Mouse (Mus musculus): ENCODE results near the gene Hoxd9. TPM values are rescaled to one million over a fixed set of nuclear protein-coding genes. Genes with fewer than 3 reads are reported as not detected.
A peak's percentile ranks its signal among the peaks of the same experiment; 100 is the strongest.

The Hoxd9 gene
- polyA plus RNA-seq, 1 experiment = 3.5 TPM

DNA sequence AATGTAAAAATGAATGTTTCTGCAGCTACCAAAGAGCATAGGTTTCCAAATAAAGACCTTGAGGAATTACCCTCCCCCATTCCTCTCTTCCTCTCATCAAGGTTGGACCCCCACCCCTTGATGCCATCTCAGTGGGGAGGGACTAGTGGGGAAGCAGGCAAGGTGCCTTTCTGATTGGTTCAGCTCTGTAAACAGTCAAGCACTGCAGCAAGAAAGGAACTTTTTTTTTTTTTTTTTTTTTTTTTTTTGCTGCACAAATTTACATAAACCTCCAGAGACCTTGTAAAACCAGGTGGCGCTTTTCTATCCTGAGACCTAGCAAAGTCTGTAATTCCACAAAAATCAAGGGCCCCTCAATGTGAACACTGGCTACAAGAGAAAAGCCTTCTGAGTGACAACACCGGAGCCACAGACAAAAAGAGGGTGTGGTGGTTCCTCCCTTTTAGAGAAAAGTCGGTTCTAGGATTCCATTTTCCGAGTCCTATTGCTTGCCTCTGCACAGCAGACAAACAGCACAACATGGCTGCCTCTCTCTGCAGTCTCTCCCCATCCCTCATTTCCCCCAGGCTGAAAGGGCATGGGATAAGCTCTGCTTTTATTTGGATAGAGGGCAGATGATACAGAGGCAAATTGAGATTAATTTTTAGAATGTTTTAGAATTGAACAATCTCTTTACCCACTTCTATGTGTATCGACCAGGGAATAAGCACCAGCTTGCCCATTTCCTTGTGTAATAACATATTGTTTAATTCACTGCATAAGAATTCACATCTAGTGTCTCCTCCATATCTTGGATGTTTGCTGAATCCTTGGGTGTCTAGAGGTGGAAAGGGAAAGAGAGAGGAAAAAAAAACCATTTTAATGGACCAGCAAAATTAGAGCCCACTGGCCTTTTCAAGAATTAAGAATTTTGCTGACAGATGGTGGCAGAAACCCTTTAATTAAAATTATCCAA lies 12.2 kb downstream of the Hoxd9 start:
- TF ChIP-seq POLR2A (IDR thresholded peaks at IDR 0.05; ENCODE audit: low read depth, low read length) (no peak), CTCF (IDR thresholded peaks at IDR 0.05; ENCODE audit: borderline replicate concordance, insufficient read depth, low read length) (no peak)
- no peak overlapping the region for H3K27ac ChIP-seq (ENCODE audit: insufficient read depth, low read length)
- H3K4me3 ChIP-seq (ENCODE audit: insufficient read depth, low read length) = no peak overlapping the region
- no peaks in the 10 kb centered on the region for H3K4me1 ChIP-seq (ENCODE audit: control insufficient read depth, insufficient read depth, low read length)

GRCm38 (mm10) chr2:74710929-74711543 lies 13.5 kb downstream of the Hoxd9 start:
- TF ChIP-seq POLR2A (IDR thresholded peaks at IDR 0.05; ENCODE audit: low read depth, low read length) (no peak; the same call in 1 of the 2 replicates), CTCF (IDR thresholded peaks at IDR 0.05; ENCODE audit: borderline replicate concordance, insufficient read depth, low read length) (no peak)
- peak overlapping the region; percentile 44 for H3K4me3 ChIP-seq (ENCODE audit: insufficient read depth, low read length)
- no peaks in the 10 kb centered on the region for H3K4me1 ChIP-seq (ENCODE audit: control insufficient read depth, insufficient read depth, low read length)
- H3K27ac ChIP-seq (ENCODE audit: insufficient read depth, low read length) = peak overlapping the region; percentile 78; the same call in 1 of the 2 replicates

DNA sequence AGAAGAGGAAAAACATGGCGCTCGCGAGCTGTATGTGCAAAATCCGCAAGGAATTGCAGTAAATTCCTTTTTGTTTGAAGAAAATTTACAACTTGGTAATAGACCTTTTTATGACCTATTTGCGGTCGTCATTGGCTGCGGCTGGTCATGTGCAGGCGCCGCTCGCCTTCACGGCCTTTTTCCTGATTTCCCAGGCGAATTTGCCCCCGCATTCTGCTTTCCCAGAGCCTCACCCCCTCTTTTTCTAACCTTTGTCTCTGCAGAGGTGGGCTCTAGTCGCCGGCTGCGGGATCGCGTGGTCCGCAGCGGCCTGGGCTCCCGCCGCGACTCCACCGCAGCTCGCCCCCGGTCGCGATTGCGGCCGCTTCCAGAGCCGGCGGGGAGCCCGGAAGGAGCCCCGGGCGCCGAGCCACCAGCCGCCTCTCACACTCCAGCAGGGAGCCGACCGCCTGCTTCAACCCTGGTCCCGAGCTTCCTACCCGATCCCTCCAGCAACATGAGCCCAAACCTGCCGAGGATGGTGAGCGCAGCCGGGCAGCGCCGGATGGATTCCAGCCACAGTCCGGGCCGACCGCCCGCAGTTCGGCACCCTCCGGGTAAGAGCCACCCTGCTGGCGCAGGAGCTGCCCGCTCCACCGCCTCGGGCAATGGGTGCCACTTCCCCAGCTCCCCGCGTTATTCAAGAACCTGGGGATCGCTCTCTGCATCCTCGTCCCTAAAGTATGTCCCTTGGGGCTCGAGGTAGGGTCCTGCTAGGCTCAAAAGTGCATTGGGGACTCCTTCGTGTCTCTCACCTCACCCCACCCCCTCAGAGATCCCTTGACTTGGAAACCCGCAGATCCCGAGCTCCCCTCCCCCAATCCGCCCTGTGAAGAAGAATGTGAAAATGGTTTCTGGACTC lies 14.4 kb downstream of the Hoxd9 start, which contains the start of the genes Hoxd3 and Hoxd4:
Gene Hoxd3, plus strand, starts transcription at position 207 of the 901 bp plus-strand sequence.
Gene Hoxd4, plus strand, starts transcription at position 209 of the 901 bp plus-strand sequence.
- H3K4me3 ChIP-seq (ENCODE audit: insufficient read depth, low read length) = peak within 1 kb of the TSS; percentile 44
- peak within 1 kb of the TSS; percentile 78 for H3K27ac ChIP-seq (ENCODE audit: insufficient read depth, low read length)
- TF ChIP-seq CTCF (IDR thresholded peaks at IDR 0.05; ENCODE audit: borderline replicate concordance, insufficient read depth, low read length) = no peak
- TF ChIP-seq POLR2A (IDR thresholded peaks at IDR 0.05; ENCODE audit: low read depth, low read length) = no peak
- H3K4me1 ChIP-seq (ENCODE audit: control insufficient read depth, insufficient read depth, low read length) = no peaks in the 10 kb centered on the region

GRCm38 (mm10) chr2:74713239-74714150 lies 16.0 kb downstream of the Hoxd9 start:
- Histone ChIP-seq H3K27ac (ENCODE audit: insufficient read depth, low read length) (peak overlapping the region; percentile 72), H3K4me1 (ENCODE audit: control insufficient read depth, insufficient read depth, low read length) (no peaks in the 10 kb centered on the region), H3K4me3 (ENCODE audit: insufficient read depth, low read length) (0 out of 2 replicates have a peak overlapping the region, but pooled peaks have one; percentile 2)
- no peak; the same call in 1 of the 2 replicates for TF ChIP-seq POLR2A (IDR thresholded peaks at IDR 0.05; ENCODE audit: low read depth, low read length)
- no peak for TF ChIP-seq CTCF (IDR thresholded peaks at IDR 0.05; ENCODE audit: borderline replicate concordance, insufficient read depth, low read length)

DNA sequence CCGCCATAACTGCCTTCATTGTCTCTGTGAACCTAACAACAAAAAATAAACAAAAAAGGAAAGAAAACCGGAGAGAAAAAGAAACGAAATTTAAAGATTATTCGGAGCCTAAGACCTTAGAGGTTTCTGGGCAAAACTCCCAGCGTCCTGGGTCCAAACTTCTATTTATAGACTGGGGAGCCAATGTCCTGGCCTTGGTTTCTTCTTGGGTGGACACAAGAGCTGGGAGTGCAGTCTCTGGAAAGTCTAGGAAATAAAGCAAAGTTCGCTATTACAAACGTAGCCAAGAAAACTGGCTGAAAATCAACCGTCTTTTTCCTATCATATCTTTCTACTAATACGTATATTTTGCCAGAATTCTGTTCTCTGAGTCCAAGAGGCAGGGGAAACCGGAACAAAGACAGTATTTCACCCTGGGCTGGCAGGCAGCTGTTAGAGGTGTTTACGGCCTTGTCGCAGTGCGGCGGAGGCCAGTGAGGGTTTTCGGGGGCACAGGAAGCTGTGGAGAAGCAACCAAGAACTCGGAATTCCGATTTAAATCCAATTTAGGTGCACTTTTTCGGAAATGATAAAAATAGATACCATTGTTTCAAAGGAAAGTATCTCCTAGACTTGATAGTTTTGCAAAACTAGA lies 16.7 kb downstream of the Hoxd9 start:
- no peak for TF ChIP-seq POLR2A (IDR thresholded peaks at IDR 0.05; ENCODE audit: low read depth, low read length)
- TF ChIP-seq CTCF (IDR thresholded peaks at IDR 0.05; ENCODE audit: borderline replicate concordance, insufficient read depth, low read length) = no peak
- Histone ChIP-seq H3K4me1 (ENCODE audit: control insufficient read depth, insufficient read depth, low read length) (no peaks in the 10 kb centered on the region), H3K4me3 (ENCODE audit: insufficient read depth, low read length) (no peak overlapping the region), H3K27ac (ENCODE audit: insufficient read depth, low read length) (peak overlapping the region; percentile 72)

- Histone ChIP-seq H3K4me1 (ENCODE audit: control insufficient read depth, insufficient read depth, low read length) (no peaks in the 10 kb centered on the region), H3K27ac (ENCODE audit: insufficient read depth, low read length) (peak overlapping the region; percentile 72), H3K4me3 (ENCODE audit: insufficient read depth, low read length) (no peak overlapping the region)
- peak; percentile 62 for TF ChIP-seq POLR2A (IDR thresholded peaks at IDR 0.05; ENCODE audit: low read depth, low read length)
- TF ChIP-seq CTCF (IDR thresholded peaks at IDR 0.05; ENCODE audit: borderline replicate concordance, insufficient read depth, low read length) = no peak
Measured at GRCm38 (mm10) chr2:74714881-74715280, 17.4 kb downstream of the Hoxd9 start.

DNA sequence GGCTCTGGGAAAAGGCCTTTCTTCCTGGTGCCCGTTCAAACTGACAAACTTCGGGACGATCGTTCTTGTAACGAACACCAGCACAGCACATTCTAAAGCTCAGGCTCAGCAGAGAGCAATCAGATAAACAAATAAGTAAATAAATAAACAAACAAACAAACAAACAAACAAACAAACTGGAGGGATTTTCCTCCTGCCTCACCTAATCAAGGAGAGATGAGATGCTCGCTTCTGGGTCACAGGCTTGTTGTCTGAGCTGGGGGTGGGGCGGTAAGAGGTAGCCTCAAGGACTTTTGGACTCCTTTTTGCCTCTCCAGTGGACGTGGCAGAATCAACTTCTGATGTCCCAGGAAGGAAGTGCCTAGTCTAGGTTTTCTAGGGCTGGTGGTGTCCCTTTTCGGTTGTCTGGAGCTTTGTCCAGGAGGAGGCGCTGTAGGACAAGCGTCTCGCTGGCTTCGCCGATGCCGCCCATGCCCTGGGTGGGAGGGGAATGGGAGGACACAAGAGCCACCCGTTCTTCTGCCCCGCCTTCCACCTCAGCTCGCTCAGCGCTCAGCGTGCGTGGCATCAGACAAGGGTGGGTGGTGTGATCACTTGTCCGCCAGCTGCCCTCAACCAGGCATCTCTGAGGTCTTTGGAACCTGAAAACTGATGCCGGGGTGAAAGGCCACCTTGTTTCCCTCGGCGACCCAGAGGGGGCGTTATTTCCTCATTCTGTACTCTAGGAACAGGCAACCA lies 18.1 kb downstream of the Hoxd9 start:
- Histone ChIP-seq H3K4me1 (ENCODE audit: control insufficient read depth, insufficient read depth, low read length) (no peaks in the 10 kb centered on the region), H3K27ac (ENCODE audit: insufficient read depth, low read length) (peak overlapping the region; percentile 8; the same call in 1 of the 2 replicates), H3K4me3 (ENCODE audit: insufficient read depth, low read length) (no peak overlapping the region)
- TF ChIP-seq POLR2A (IDR thresholded peaks at IDR 0.05; ENCODE audit: low read depth, low read length) (peak; percentile 39; the same call in 1 of the 2 replicates), CTCF (IDR thresholded peaks at IDR 0.05; ENCODE audit: borderline replicate concordance, insufficient read depth, low read length) (peak; percentile 86)

All from embryonic fibroblast, embryonic 13.5 days (primary cell).